ENCODE assay signal across 15 mouse cellular contexts in genomic region chr8:92063333-92063732, GRCm38 (mm10).
DNase-seq lines count a peak whose midpoint lies in the region; ATAC-seq and TF ChIP-seq lines count a peak whose summit lies in the region.
"Had no signal": no experiment of that assay in that cellular context is flagged by ENCODE, and none has a peak within 500 bp of the region (broad histone marks: within the 10 kb centered on the region; RNA-seq: fewer than 3 reads in every experiment).

No protein-coding gene starts in this region.

- TF ChIP-seq POLR2A in testis, adult 2 months (IDR thresholded peaks at IDR 0.05; ENCODE audit: control insufficient read depth, low read depth, low read length) = no peak
- TF ChIP-seq POLR2A in bone marrow, adult 2 months (IDR thresholded peaks at IDR 0.05; ENCODE audit: borderline replicate concordance, control insufficient read depth, low read depth, low read length) = no peak

- H3K9ac ChIP-seq in kidney, postnatal 0 days (ENCODE audit: low read depth, low read length) = no peak overlapping the region
- no peak overlapping the region for H3K9ac ChIP-seq in kidney, embryonic 15.5 days
- H3K9ac ChIP-seq: embryonic facial prominence, embryonic 15.5 days; forebrain, embryonic 15.5 days; hindbrain, embryonic 12.5 days; limb, embryonic 15.5 days had no signal

- no peaks in the 10 kb centered on the region for H3K36me3 ChIP-seq in kidney, postnatal 0 days (ENCODE audit: insufficient read depth, low read length)
- no peaks in the 10 kb centered on the region for H3K36me3 ChIP-seq in kidney, embryonic 15.5 days
- no peaks in the 10 kb centered on the region for H3K36me3 ChIP-seq in testis, adult 2 months (ENCODE audit: control insufficient read depth, insufficient read depth, low read length)
- H3K36me3 ChIP-seq: embryonic facial prominence, embryonic 15.5 days; forebrain, embryonic 15.5 days; hindbrain, embryonic 12.5 days; limb, embryonic 15.5 days had no signal

- peaks cover 8% of the 10 kb centered on the region; the same call in 1 of the 2 replicates for H3K4me1 ChIP-seq in kidney, postnatal 0 days (replicated peaks; ENCODE audit: insufficient read depth, low read length)
- peaks cover 26% of the 10 kb centered on the region for H3K4me1 ChIP-seq in kidney, embryonic 15.5 days
- no peaks in the 10 kb centered on the region for H3K4me1 ChIP-seq in testis, adult 2 months (ENCODE audit: control insufficient read depth, insufficient read depth, low read length)
- no peaks in the 10 kb centered on the region for H3K4me1 ChIP-seq in bone marrow, adult 2 months (ENCODE audit: control insufficient read depth, insufficient read depth, low read length)
- H3K4me1 ChIP-seq: forebrain, embryonic 15.5 days had no signal

- intact Hi-C loops in left cerebral cortex, postnatal 25 days (cut with DNase I) = loop anchor here (5.0 kb wide), 1 partner anchor 261 kb away; the partner anchor contains the start of gene Irx3

- no peaks in the 10 kb centered on the region for H3K9me3 ChIP-seq in kidney, postnatal 0 days (replicated peaks; ENCODE audit: low read length)
- H3K9me3 ChIP-seq in kidney, embryonic 15.5 days (replicated peaks) = no peaks in the 10 kb centered on the region
- H3K9me3 ChIP-seq: embryonic facial prominence, embryonic 15.5 days; forebrain, embryonic 15.5 days; hindbrain, embryonic 12.5 days; limb, embryonic 15.5 days had no signal

- no peaks in the 10 kb centered on the region for H3K27me3 ChIP-seq in kidney, postnatal 0 days (ENCODE audit: insufficient read depth, low read length)
- H3K27me3 ChIP-seq in kidney, embryonic 15.5 days = peaks cover 68% of the 10 kb centered on the region
- no peaks in the 10 kb centered on the region for H3K27me3 ChIP-seq in testis, adult 2 months (ENCODE audit: control insufficient read depth, insufficient read depth, low read length)

- H3K4me3 ChIP-seq in kidney, postnatal 0 days (replicated peaks; ENCODE audit: low read depth, low read length) = no peak overlapping the region
- no peak overlapping the region for H3K4me3 ChIP-seq in kidney, embryonic 15.5 days (replicated peaks)
- H3K4me3 ChIP-seq in testis, adult 2 months (ENCODE audit: control insufficient read depth, low read depth, low read length) = no peak overlapping the region
- no peak overlapping the region for H3K4me3 ChIP-seq in bone marrow, adult 2 months (replicated peaks; ENCODE audit: control insufficient read depth, low read depth, low read length)
- H3K4me3 ChIP-seq: embryonic facial prominence, embryonic 15.5 days; forebrain, embryonic 15.5 days; hindbrain, embryonic 12.5 days; limb, embryonic 15.5 days had no signal

- no peak for ATAC-seq in kidney, postnatal 0 days (replicated peaks; ENCODE audit: low FRiP score, low read depth)
- ATAC-seq in kidney, embryonic 15.5 days (replicated peaks; ENCODE audit: low FRiP score) = no peak
- peak; percentile 54; the same call in 1 of the 2 replicates for ATAC-seq in megakaryocyte progenitor cell, adult 5-6 weeks (replicated peaks; ENCODE audit: poor library complexity)
- ATAC-seq: forebrain, embryonic 15.5 days had no signal

- DNase-seq in kidney, postnatal 0 days (ENCODE audit: low spot score) = no peak
- DNase-seq in testis, postnatal 10 days (ENCODE audit: low spot score) = no peak
- no peak for DNase-seq in left cerebral cortex, postnatal 25 days (ENCODE audit: low spot score in 2 of 2)
- DNase-seq: adrenal gland, postnatal 10 days; cerebellum, adult 18-20 months; gastrocnemius, postnatal 10 days; kidney, adult 18-20 months had no signal

- no peak overlapping the region for H3K27ac ChIP-seq in kidney, postnatal 0 days
- H3K27ac ChIP-seq in kidney, embryonic 15.5 days = no peak overlapping the region
- no peak overlapping the region for H3K27ac ChIP-seq in testis, adult 2 months (ENCODE audit: control insufficient read depth, insufficient read depth, low read depth, low read length)
- no peak overlapping the region for H3K27ac ChIP-seq in bone marrow, adult 2 months (ENCODE audit: control insufficient read depth, insufficient read depth, low read depth, low read length, poor library complexity)
- H3K27ac ChIP-seq: embryonic facial prominence, embryonic 15.5 days; forebrain, embryonic 15.5 days; hindbrain, embryonic 12.5 days; limb, embryonic 15.5 days had no signal

- H3K4me2 ChIP-seq in kidney, postnatal 0 days (ENCODE audit: low read length) = no peak overlapping the region
- H3K4me2 ChIP-seq in kidney, embryonic 15.5 days = no peak overlapping the region
- H3K4me2 ChIP-seq: embryonic facial prominence, embryonic 15.5 days; forebrain, embryonic 15.5 days; hindbrain, embryonic 12.5 days; limb, embryonic 15.5 days had no signal

- peak; percentile 47 for TF ChIP-seq CTCF in kidney, postnatal 0 days (IDR thresholded peaks at IDR 0.05; ENCODE audit: low read depth)
- TF ChIP-seq CTCF in testis, adult 2 months (IDR thresholded peaks at IDR 0.05; ENCODE audit: control insufficient read depth, insufficient read depth, insufficient replicate concordance, low read depth, low read length) = peak; percentile 47; the same call in 1 of the 2 replicates
- peak; percentile 15; the same call in 1 of the 2 replicates for TF ChIP-seq CTCF in bone marrow, adult 2 months (IDR thresholded peaks at IDR 0.05; ENCODE audit: control insufficient read depth, insufficient read depth, low read length)

- WGBS in kidney, postnatal 0 days = 74% methylated on average over 4 of the region's 4 CpGs
- WGBS in kidney, embryonic 15.5 days = 77% methylated on average over 4 of the region's 4 CpGs
- 62% methylated on average over 4 of the region's 4 CpGs for WGBS in bone marrow, adult 2 months
